Mouse (Mus musculus): ENCODE measurements around the gene Fthl17d. TPM values are rescaled to one million over a fixed set of nuclear protein-coding genes. Genes with fewer than 3 reads are reported as not detected.
"Not testable (repeated sequence)": the region's sequence is repeated elsewhere in the genome, so short reads cannot be mapped to it uniquely, and the experiment has no call there.

The Fthl17d gene
- polyA plus RNA-seq (2015; fragmentation: Nextera tagmentation; extraction: Ambion mirVana), result not detected in 2 replicates

GRCm38 (mm10) chrX:8986655-8987054 is at the start of gene Fthl17d:
Fthl17d (minus strand) TSS chrX:8986755.
- WGBS, result no CpG with 5 or more reads among the region's 9 CpGs

DNA sequence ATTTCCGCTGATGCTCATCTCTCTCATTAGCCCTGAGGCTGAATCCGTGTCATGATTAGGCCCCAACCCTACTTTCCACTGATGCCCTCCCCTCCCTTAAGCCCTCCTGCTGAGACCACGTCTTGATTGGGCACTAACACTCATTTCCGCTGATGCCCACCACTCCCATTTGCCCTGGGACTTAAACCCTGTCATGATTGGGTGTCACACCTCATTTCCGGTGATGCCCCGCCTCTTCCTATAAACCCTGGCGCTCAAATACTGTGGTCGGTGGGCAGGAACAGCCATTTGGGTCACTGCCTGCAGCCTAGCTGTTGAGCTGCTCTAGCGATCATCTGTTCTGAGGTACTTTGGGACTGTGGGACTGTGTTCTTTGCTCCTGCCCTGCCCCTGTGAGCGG is 46.6 kb upstream of the Fthl17d start, which contains the start of gene Fthl17e:
Fthl17e (plus strand) TSS at position 301 of the 400 bp plus-strand sequence.
- not testable (repeated sequence) for H3K27me3 ChIP-seq (ENCODE audit: insufficient read depth, low read length); H3K4me3 ChIP-seq (replicated peaks; ENCODE audit: low read depth, low read length); H3K9me3 ChIP-seq (replicated peaks; ENCODE audit: low read length); DNase-seq (ENCODE audit: low spot score); H3K27ac ChIP-seq; H3K4me2 ChIP-seq (ENCODE audit: low read length); H3K4me1 ChIP-seq (replicated peaks; ENCODE audit: insufficient read depth, low read length); H3K36me3 ChIP-seq (ENCODE audit: insufficient read depth, low read length); H3K9ac ChIP-seq (ENCODE audit: low read depth, low read length); ATAC-seq (replicated peaks; ENCODE audit: low FRiP score, low read depth)
- WGBS, result 100% methylated on average over 1 of the region's 10 CpGs

More at GRCm38 (mm10) chrX:8986655-8987054, at the start of gene Fthl17d:
- not testable (repeated sequence) for H3K9ac ChIP-seq (ENCODE audit: low read depth, low read length); H3K4me3 ChIP-seq (replicated peaks; ENCODE audit: low read depth, low read length); H3K4me2 ChIP-seq (ENCODE audit: low read length); H3K4me1 ChIP-seq (replicated peaks; ENCODE audit: insufficient read depth, low read length); DNase-seq (ENCODE audit: low spot score); H3K27ac ChIP-seq; ATAC-seq (replicated peaks; ENCODE audit: low FRiP score, low read depth); H3K36me3 ChIP-seq (ENCODE audit: insufficient read depth, low read length); H3K9me3 ChIP-seq (replicated peaks; ENCODE audit: low read length); H3K27me3 ChIP-seq (ENCODE audit: insufficient read depth, low read length)

- Histone ChIP-seq H3K4me1 (replicated peaks; ENCODE audit: insufficient read depth, low read length) (no peaks in the 10 kb centered on the region), H3K9me3 (replicated peaks; ENCODE audit: low read length) (no peaks in the 10 kb centered on the region), H3K4me2 (ENCODE audit: low read length) (no peak overlapping the region), H3K27ac (no peak overlapping the region), H3K27me3 (ENCODE audit: insufficient read depth, low read length) (no peaks in the 10 kb centered on the region), H3K9ac (ENCODE audit: low read depth, low read length) (no peak overlapping the region), H3K36me3 (ENCODE audit: insufficient read depth, low read length) (no peaks in the 10 kb centered on the region), H3K4me3 (replicated peaks; ENCODE audit: low read depth, low read length) (no peak overlapping the region)
- no peak for TF ChIP-seq CTCF (IDR thresholded peaks at IDR 0.05; ENCODE audit: low read depth)
- no peak for DNase-seq (ENCODE audit: low spot score)
- no peak for ATAC-seq (replicated peaks; ENCODE audit: low FRiP score, low read depth)
- 75% methylated on average over 9 of the region's 10 CpGs for WGBS
Observed at GRCm38 (mm10) chrX:9019481-9019880, 32.9 kb upstream of the Fthl17d start.

DNA sequence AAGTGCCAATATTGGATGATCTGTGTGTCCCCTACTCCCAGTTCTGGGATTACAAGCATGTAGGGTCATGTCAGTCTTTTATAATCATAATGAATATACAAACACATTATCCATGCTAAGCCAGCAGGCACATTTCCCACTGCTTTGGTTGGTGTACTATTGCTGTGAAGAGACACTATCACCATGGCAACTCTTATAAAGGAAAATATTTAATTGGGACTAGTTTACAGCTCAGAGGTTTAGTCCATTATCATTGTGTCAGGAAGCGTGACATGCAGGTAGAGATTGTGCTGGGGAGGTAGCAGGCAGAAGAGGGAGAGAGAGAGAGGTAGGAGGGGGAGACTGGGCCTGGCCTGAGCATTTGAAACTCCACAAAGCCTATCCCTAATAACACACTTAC is 29.5 kb upstream of the Fthl17d start:
- H3K9me3 ChIP-seq (replicated peaks; ENCODE audit: low read length), result no peaks in the 10 kb centered on the region
- no peaks in the 10 kb centered on the region for H3K36me3 ChIP-seq (ENCODE audit: insufficient read depth, low read length)
- no peak overlapping the region for H3K9ac ChIP-seq (ENCODE audit: low read depth, low read length)
- no peak overlapping the region for H3K4me3 ChIP-seq (replicated peaks; ENCODE audit: low read depth, low read length)
- H3K4me1 ChIP-seq (replicated peaks; ENCODE audit: insufficient read depth, low read length), result no peaks in the 10 kb centered on the region
- TF ChIP-seq CTCF (IDR thresholded peaks at IDR 0.05; ENCODE audit: low read depth), result no peak
- H3K27ac ChIP-seq, result no peak overlapping the region
- no peak overlapping the region for H3K4me2 ChIP-seq (ENCODE audit: low read length)
- 77% methylated on average over 1 of the region's 1 CpGs for WGBS
- ATAC-seq (replicated peaks; ENCODE audit: low FRiP score, low read depth) (no peak), DNase-seq (ENCODE audit: low spot score) (no peak)
- no peaks in the 10 kb centered on the region for H3K27me3 ChIP-seq (ENCODE audit: insufficient read depth, low read length)

DNA sequence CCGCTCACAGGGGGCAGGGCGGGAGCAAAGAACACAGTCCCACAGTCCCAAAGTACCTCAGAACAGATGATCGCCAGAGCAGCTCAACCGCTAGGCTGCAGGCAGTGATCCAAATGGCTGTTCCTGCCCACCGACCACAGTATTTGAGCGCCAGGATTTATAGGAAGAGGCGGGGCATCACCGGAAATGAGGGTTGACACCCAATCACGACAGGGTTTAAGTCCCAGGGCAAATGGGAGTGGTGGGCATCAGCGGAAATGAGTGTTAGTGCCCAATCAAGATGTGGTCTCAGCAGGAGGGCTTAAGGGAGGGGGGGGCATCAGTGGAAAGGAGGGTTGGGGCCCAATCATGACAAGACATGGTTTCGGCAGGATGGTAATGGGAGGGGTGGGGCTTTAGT is 10.1 kb downstream of the Fthl17d start, which contains the start of gene Fthl17c:
Fthl17c (minus strand) TSS at position 101 of the 400 bp plus-strand sequence.
- no CpG with 5 or more reads among the region's 11 CpGs for WGBS
- DNase-seq (ENCODE audit: low spot score); H3K4me2 ChIP-seq (ENCODE audit: low read length); H3K9me3 ChIP-seq (replicated peaks; ENCODE audit: low read length); ATAC-seq (replicated peaks; ENCODE audit: low FRiP score, low read depth); H3K36me3 ChIP-seq (ENCODE audit: insufficient read depth, low read length); H3K9ac ChIP-seq (ENCODE audit: low read depth, low read length); H3K4me3 ChIP-seq (replicated peaks; ENCODE audit: low read depth, low read length); H3K27ac ChIP-seq; H3K4me1 ChIP-seq (replicated peaks; ENCODE audit: insufficient read depth, low read length); H3K27me3 ChIP-seq (ENCODE audit: insufficient read depth, low read length): not testable (repeated sequence)

DNA sequence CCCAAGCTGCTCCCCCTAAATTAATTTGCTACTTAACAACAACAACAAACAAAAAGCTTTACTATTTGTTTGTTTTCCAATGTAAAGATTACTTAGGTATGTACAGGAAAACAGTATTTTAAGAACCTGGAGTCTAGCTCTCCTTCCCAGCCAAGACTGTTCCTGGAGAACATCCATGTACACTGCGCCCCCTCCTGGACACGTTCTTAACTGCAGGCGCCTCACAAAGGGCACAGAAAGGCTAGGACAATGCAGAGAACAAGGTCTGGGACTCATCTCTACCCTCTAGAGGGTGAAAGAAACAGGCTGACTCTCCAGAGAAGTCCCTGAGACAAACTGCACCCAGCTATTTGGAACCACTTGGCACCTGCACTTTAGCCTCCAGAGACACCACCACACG is 21.9 kb downstream of the Fthl17d start:
- H3K4me2 ChIP-seq (ENCODE audit: low read length); H3K4me3 ChIP-seq (replicated peaks; ENCODE audit: low read depth, low read length); DNase-seq (ENCODE audit: low spot score); ATAC-seq (replicated peaks; ENCODE audit: low FRiP score, low read depth); H3K9ac ChIP-seq (ENCODE audit: low read depth, low read length); H3K9me3 ChIP-seq (replicated peaks; ENCODE audit: low read length); H3K27me3 ChIP-seq (ENCODE audit: insufficient read depth, low read length); H3K36me3 ChIP-seq (ENCODE audit: insufficient read depth, low read length); H3K27ac ChIP-seq; H3K4me1 ChIP-seq (replicated peaks; ENCODE audit: insufficient read depth, low read length): not testable (repeated sequence)
- 41% methylated on average over 4 of the region's 4 CpGs for WGBS
- TF ChIP-seq CTCF (IDR thresholded peaks at IDR 0.05; ENCODE audit: low read depth), result peak; percentile 10; the same call in 1 of the 2 replicates

- H3K4me3 ChIP-seq (replicated peaks; ENCODE audit: low read depth, low read length); DNase-seq (ENCODE audit: low spot score); H3K27me3 ChIP-seq (ENCODE audit: insufficient read depth, low read length); H3K9ac ChIP-seq (ENCODE audit: low read depth, low read length); H3K4me1 ChIP-seq (replicated peaks; ENCODE audit: insufficient read depth, low read length); H3K27ac ChIP-seq; ATAC-seq (replicated peaks; ENCODE audit: low FRiP score, low read depth); H3K4me2 ChIP-seq (ENCODE audit: low read length); H3K36me3 ChIP-seq (ENCODE audit: insufficient read depth, low read length); H3K9me3 ChIP-seq (replicated peaks; ENCODE audit: low read length): not testable (repeated sequence)
- WGBS, result 95% methylated on average over 4 of the region's 11 CpGs
Observed at GRCm38 (mm10) chrX:8962875-8963274, 23.7 kb downstream of the Fthl17d start, which contains the start of gene Fthl17b. Fthl17b (minus strand) TSS chrX:8962975.

Measured in kidney, postnatal 0 days (tissue).